Mouse (Mus musculus) spleen, postnatal 36 days (tissue): ENCODE data around the gene Cbx2.

Experiments
- DNase-seq, 2 experiments: peaks; one replicate each; pipeline ENCODE4 v3.0.0; 2022; ENCODE audit warnings: low spot score in 2 of 2, mixed read lengths in 1 of 2

Gene Cbx2

GRCm38 (mm10) chr11:119058041-119058995 is 35.6 kb downstream of the Cbx2 start:
- DNase-seq: no peak

DNA sequence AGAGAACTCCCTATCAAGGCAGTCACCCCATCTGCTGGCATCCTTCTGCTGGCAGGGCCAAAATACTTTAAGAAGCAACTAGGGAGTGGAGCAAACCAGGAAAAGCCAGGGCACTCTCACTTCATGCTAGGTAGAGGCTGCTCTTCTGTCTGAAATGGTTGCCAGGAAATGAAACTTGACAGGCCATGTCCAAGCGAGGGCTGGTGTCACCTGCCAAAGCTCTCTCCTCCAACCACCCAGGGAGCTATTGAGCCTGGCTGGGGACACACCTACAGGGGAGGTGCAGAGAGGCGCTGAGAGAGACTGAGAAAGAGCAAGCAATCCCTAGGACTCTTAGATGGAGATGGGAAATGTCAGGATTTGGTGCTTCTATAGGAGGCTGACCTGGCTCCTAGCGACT is 36.5 kb downstream of the Cbx2 start:
- DNase-seq: no peak

GRCm38 (mm10) chr11:119066841-119067240 is 44.1 kb downstream of the Cbx2 start:
- DNase-seq: no peak

- DNase-seq: no peak
These were observed 49.5 kb downstream of the Cbx2 start for GRCm38 (mm10) chr11:119072239-119072638.

DNA sequence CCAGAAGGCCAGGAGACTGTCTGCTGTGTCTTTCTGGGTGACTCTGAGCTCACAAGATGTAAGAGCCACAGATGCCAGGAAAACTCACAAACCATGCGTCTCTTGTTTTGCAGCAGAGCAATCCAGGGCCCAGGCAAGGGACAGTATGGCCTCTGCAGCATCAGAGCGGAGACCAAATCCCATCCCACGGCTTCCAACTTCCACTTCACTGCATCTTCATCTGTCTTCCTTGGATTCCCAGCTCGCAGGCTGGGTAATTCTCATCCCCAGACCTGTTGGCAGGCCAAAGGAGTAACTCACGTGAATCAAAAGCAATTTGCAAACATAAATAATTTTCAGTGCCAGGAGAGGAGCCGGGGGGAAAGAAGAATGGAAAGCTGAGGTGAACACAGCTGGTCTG is 50.2 kb downstream of the Cbx2 start:
- no peak for DNase-seq

GRCm38 (mm10) chr11:119073876-119074433 is 51.2 kb downstream of the Cbx2 start:
- DNase-seq: no peak

- peak in 1 of 2 experiments; percentile 10 for DNase-seq
These were observed 53.0 kb downstream of the Cbx2 start for GRCm38 (mm10) chr11:119075805-119076204.

- DNase-seq: no peak
These were observed 55.0 kb downstream of the Cbx2 start for GRCm38 (mm10) chr11:119077755-119078154.

GRCm38 (mm10) chr11:119078691-119079444 is 56.1 kb downstream of the Cbx2 start:
- DNase-seq: no peak

DNA sequence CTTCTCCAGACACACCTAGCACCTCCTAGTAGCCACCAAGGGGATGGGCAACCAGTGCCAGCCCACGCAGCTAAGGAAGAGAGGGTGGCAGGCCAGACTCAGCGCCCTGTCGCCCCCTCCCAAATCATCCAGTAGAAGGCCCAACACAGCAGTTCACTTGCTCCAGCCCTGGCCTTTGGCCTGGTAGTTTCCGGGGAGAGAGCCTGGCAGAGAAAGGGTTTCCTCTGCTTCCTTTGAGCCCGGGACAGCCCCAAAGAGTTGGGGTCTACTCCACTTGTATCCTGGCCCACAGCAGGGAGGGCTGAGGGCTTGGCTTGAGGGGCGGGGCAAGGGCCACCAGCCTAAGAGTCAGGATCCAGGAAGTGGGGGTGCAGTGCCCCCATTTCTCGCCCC is 56.7 kb downstream of the Cbx2 start:
- no peak for DNase-seq

GRCm38 (mm10) chr11:119080461-119081147 is 57.8 kb downstream of the Cbx2 start:
- DNase-seq: no peak
